Comparison of ENCODE assay signal across 8 mouse cellular contexts in genomic region chr2:32606161-32607142, GRCm38 (mm10). TPM values are rescaled to one million over a fixed set of nuclear protein-coding genes. Genes with fewer than 3 reads are reported as not detected.
A peak's percentile ranks its signal among the peaks of the same experiment; 100 is the strongest.
DNase-seq lines count a peak whose midpoint lies in the region; ATAC-seq and TF ChIP-seq lines count a peak whose summit lies in the region.

No protein-coding gene starts in this region.

- H3K9me3 ChIP-seq in midbrain, postnatal 0 days (ENCODE audit: low read length) = no peaks in the 10 kb centered on the region
- H3K9me3 ChIP-seq in stomach, embryonic 14.5 days (ENCODE audit: control insufficient read depth, low read depth, low read length) = no peaks in the 10 kb centered on the region

- DNase-seq in A20 (ENCODE audit: low read depth, low spot score) (peak; percentile 92), liver (peak; percentile 94)
- DNase-seq in adrenal gland, postnatal 10 days = peak; percentile 93
- peak; percentile 81 for DNase-seq in embryo, embryonic 9.5 days (ENCODE audit: extremely low spot score)
- peak; percentile 90 to 93 for DNase-seq in heart, adult 18-20 months
- DNase-seq in kidney, adult 18-20 months = peak; percentile 78
- peak; percentile 84 for DNase-seq in midbrain, postnatal 0 days (ENCODE audit: low spot score)

- WGBS in midbrain, postnatal 0 days = 15% methylated on average over 45 of the region's 55 CpGs
- 12% methylated on average over 55 of the region's 55 CpGs for WGBS in stomach, embryonic 14.5 days

- peak overlapping the region; percentile 80 for H3K4me2 ChIP-seq in midbrain, postnatal 0 days (ENCODE audit: low read depth, low read length, poor library complexity, severe bottlenecking)
- peak overlapping the region; percentile 87 for H3K4me2 ChIP-seq in stomach, embryonic 14.5 days (replicated peaks; ENCODE audit: low read depth, low read length)

- TF ChIP-seq CTCF in midbrain, postnatal 0 days (IDR thresholded peaks at IDR 0.05) = peak; percentile 79

- peaks cover 13% of the 10 kb centered on the region for H3K4me1 ChIP-seq in midbrain, postnatal 0 days (ENCODE audit: insufficient read depth, low read length)
- H3K4me1 ChIP-seq in stomach, embryonic 14.5 days (ENCODE audit: control insufficient read depth, insufficient read depth, low read length) = peaks cover 24% of the 10 kb centered on the region; the same call in 1 of the 2 replicates

- no peaks in the 10 kb centered on the region for H3K27me3 ChIP-seq in midbrain, postnatal 0 days (ENCODE audit: insufficient read depth, low read length)
- no peaks in the 10 kb centered on the region for H3K27me3 ChIP-seq in stomach, embryonic 14.5 days (ENCODE audit: control insufficient read depth, insufficient read depth, low read length)

- peak overlapping the region; percentile 77 for H3K4me3 ChIP-seq in midbrain, postnatal 0 days (ENCODE audit: low read depth, low read length)
- H3K4me3 ChIP-seq in stomach, embryonic 14.5 days (ENCODE audit: low read depth, low read length) = peak overlapping the region; percentile 80

- peak overlapping the region; percentile 81 for H3K9ac ChIP-seq in midbrain, postnatal 0 days (replicated peaks; ENCODE audit: low read length, poor library complexity, severe bottlenecking)
- H3K9ac ChIP-seq in stomach, embryonic 14.5 days (replicated peaks; ENCODE audit: low read depth, low read length) = peak overlapping the region; percentile 61

- no peak overlapping the region for H3K27ac ChIP-seq in midbrain, postnatal 0 days (ENCODE audit: low read depth, low read length)
- H3K27ac ChIP-seq in stomach, embryonic 14.5 days (ENCODE audit: low read length) = peak overlapping the region; percentile 28; the same call in 1 of the 2 replicates

- no peaks in the 10 kb centered on the region for H3K36me3 ChIP-seq in midbrain, postnatal 0 days (ENCODE audit: insufficient read depth, low read length)
- H3K36me3 ChIP-seq in stomach, embryonic 14.5 days (ENCODE audit: control insufficient read depth, insufficient read depth, low read length) = no peaks in the 10 kb centered on the region

- ATAC-seq in midbrain, postnatal 0 days (ENCODE audit: low FRiP score) = peak; percentile 67
- ATAC-seq in stomach, embryonic 14.5 days (ENCODE audit: insufficient number of reproducible peaks, insufficient read depth, low FRiP score, low read depth) = peak; percentile 76; the same call in 1 of the 2 replicates

RNA-seq across cellular contexts. Expression of gene St6galnac6, which starts 6.9 kb away (rescaled TPM):
- 10 to 100 TPM; 55.2 to 64.1 TPM for total RNA-seq in adrenal gland, postnatal 10 days (2021)
- 100 to 1,000 TPM; 108 to 117 TPM for total RNA-seq in heart, adult 18-20 months (2021)
- total RNA-seq in midbrain, postnatal 0 days (2014; rRNA removed) = 113 and 166 TPM in 2 replicates
- polyA plus RNA-seq in midbrain, postnatal 0 days (2015; fragmentation: Nextera tagmentation; extraction: Ambion mirVana) = 42.1 and 45.2 TPM in 2 replicates
- polyA plus RNA-seq in stomach, embryonic 14.5 days (2014; fragmentation: Nextera tagmentation; extraction: Ambion mirVana) = 7.4 and 7.9 TPM in 2 replicates

RNA-seq across cellular contexts. Expression of gene Ak1, which starts 15.1 kb away (rescaled TPM):
- 100 to 1,000 TPM in 1 of 2 experiments, 10 to 100 TPM in 1; 71.5 to 143 TPM for total RNA-seq in adrenal gland, postnatal 10 days (2021)
- 100 to 1,000 TPM; 654 to 691 TPM for total RNA-seq in heart, adult 18-20 months (2021)
- 99.6 and 107 TPM in 2 replicates for total RNA-seq in midbrain, postnatal 0 days (2014; rRNA removed)
- 114 and 133 TPM in 2 replicates for polyA plus RNA-seq in midbrain, postnatal 0 days (2015; fragmentation: Nextera tagmentation; extraction: Ambion mirVana)
- 16.7 and 17.1 TPM in 2 replicates for polyA plus RNA-seq in stomach, embryonic 14.5 days (2014; fragmentation: Nextera tagmentation; extraction: Ambion mirVana)

RNA-seq across cellular contexts. Expression of gene St6galnac4, which starts 19.6 kb away (rescaled TPM):
- total RNA-seq in adrenal gland, postnatal 10 days (2021) = 10 to 100 TPM; 14.3 to 14.7 TPM
- total RNA-seq in heart, adult 18-20 months (2021) = 10 to 100 TPM; 14.7 to 16.1 TPM
- total RNA-seq in midbrain, postnatal 0 days (2014; rRNA removed) = 50.9 and 51.1 TPM in 2 replicates
- 38.0 and 38.6 TPM in 2 replicates for polyA plus RNA-seq in midbrain, postnatal 0 days (2015; fragmentation: Nextera tagmentation; extraction: Ambion mirVana)
- 17.0 and 18.1 TPM in 2 replicates for polyA plus RNA-seq in stomach, embryonic 14.5 days (2014; fragmentation: Nextera tagmentation; extraction: Ambion mirVana)

RNA-seq across cellular contexts. Expression of gene 9430097D07Rik, which starts 31.0 kb away (rescaled TPM):
- not detected for total RNA-seq in adrenal gland, postnatal 10 days (2021)
- total RNA-seq in heart, adult 18-20 months (2021) = not detected
- 0.16 and 0.33 TPM in 2 replicates for total RNA-seq in midbrain, postnatal 0 days (2014; rRNA removed)
- polyA plus RNA-seq in midbrain, postnatal 0 days (2015; fragmentation: Nextera tagmentation; extraction: Ambion mirVana) = 0.69 and 0.82 TPM in 2 replicates
- polyA plus RNA-seq in stomach, embryonic 14.5 days (2014; fragmentation: Nextera tagmentation; extraction: Ambion mirVana) = 0.22 TPM in 1 of 2 replicates, not detected in the other

RNA-seq across cellular contexts. Expression of gene Pip5kl1, which starts 31.9 kb away (rescaled TPM):
- total RNA-seq in adrenal gland, postnatal 10 days (2021) = not detected
- total RNA-seq in heart, adult 18-20 months (2021) = not detected
- total RNA-seq in midbrain, postnatal 0 days (2014; rRNA removed) = 19.3 and 20.0 TPM in 2 replicates
- polyA plus RNA-seq in midbrain, postnatal 0 days (2015; fragmentation: Nextera tagmentation; extraction: Ambion mirVana) = 16.5 and 26.5 TPM in 2 replicates
- 0.46 and 1.4 TPM in 2 replicates for polyA plus RNA-seq in stomach, embryonic 14.5 days (2014; fragmentation: Nextera tagmentation; extraction: Ambion mirVana)
